Mouse (Mus musculus) thymus, postnatal 25 days (tissue): ENCODE results near the gene Cryba4.

ENCODE experiments used
- DNase-seq: peaks from one replicate; pipeline ENCODE4 v3.0.0; 2022

Gene Cryba4

GRCm38 (mm10) chr5:112285548-112286085 lies 33.3 kb upstream of the Cryba4 start:
- peak; percentile 71 for DNase-seq

GRCm38 (mm10) chr5:112284203-112284582 lies 31.9 kb upstream of the Cryba4 start:
- no peak for DNase-seq

- no peak for DNase-seq
These were observed 31.4 kb upstream of the Cryba4 start for GRCm38 (mm10) chr5:112283543-112284202.

GRCm38 (mm10) chr5:112282780-112283482 lies 30.6 kb upstream of the Cryba4 start:
- DNase-seq: no peak

DNA sequence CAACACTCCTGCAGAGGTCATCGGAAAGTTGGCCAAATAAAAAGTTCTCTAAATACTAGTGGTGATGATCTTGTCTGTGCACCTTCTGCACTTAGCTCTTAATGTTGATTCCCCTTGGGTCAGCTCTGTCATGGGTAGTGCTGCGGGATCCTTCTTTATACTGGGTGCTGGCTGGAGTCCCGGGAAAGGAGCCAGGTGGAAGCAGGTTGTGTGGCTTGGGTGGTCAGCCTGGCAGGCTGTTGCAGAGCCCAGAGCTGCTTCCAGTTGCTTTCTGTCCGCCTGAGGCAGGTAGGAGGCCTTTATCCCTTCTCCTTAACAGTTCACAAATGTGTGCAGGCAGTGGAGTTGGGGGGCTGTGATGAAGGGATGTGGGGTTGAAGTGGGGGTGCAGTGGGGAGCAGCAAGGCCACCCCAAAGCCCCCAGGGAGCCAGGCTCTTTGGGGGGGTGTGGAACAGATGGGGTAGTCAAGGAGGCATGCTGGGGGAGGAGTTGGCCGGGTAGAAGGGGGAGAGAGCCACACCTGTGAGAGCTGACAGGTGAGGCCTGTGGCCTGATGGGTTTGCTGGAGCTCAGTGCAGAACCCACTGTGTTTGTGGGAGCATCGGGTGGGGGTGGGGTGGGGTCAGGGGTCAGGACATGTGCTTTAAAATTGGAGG lies 29.9 kb upstream of the Cryba4 start:
- DNase-seq: no peak

DNA sequence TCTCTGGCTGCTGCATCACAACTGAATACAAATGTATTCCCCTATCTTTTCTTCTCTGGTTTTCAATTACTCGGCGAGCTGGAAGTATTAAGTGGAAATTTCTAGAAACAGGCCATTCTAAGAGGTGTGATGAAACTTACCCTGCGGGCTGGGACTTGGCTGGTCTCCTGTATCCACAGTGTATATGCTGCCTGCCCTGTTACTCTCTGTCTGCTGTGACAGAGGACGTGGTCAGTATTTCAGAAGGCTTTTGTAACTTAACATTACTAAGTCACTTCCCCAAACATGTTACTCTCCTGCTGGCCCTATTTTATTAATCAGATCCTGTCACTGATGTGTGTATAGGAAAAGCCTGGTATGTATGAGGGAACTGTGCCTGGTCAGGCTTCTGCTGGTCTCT lies 29.4 kb upstream of the Cryba4 start:
- DNase-seq: no peak

- DNase-seq: no peak
These were observed 28.7 kb upstream of the Cryba4 start for GRCm38 (mm10) chr5:112280863-112281660.

- no peak for DNase-seq
These were observed 27.8 kb upstream of the Cryba4 start for GRCm38 (mm10) chr5:112280151-112280550.

GRCm38 (mm10) chr5:112279181-112280021 lies 27.1 kb upstream of the Cryba4 start:
- DNase-seq: no peak

DNA sequence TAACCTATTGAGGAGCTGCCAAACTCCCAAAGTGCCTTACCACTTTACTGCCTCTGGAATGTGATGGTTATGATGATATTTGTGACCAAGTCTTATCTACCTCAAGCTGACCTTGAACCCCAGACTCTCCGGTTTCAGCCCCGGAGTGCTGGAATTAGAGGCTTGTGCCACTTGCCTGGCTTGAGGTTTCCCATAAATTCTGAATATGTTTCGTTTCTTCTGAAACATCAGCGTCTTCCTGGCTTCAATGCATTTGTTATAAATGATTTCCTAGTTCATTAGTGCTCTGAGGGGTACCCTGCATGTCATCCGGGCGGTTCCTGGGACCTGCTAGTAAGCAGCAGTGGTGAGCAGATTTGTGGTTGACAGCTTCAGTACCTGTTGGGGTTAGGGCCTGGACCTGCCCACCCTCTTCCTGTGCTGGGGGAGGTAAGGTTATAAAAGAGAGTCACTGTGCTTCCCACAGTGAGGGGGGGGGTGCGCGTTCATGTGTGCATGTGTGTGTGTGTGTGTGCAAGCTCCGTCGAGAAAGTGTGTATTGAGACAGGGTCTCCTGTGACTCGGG lies 25.7 kb upstream of the Cryba4 start:
- no peak for DNase-seq

DNA sequence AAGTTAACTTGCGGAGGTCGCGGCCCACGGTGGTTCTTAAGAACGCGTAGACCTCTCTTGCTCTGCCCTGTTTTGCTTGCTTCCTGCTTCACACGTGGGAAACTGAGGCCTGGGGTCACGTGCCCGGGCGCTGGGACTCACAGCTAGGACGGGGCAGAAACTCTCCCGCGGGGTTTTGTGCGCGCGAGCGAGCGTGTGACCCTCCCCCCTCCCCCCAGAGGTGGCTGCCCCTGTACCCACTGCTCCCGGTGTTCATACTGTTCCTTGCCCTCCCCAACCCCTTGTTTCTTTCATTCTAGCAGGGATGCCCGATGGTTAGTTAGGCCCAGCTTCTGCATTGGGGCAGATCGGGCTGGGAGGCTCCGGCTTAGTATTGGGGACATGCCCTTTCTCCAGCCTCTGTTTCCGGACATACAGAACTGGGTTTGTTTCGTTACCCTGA lies 24.6 kb upstream of the Cryba4 start:
- DNase-seq: no peak

DNA sequence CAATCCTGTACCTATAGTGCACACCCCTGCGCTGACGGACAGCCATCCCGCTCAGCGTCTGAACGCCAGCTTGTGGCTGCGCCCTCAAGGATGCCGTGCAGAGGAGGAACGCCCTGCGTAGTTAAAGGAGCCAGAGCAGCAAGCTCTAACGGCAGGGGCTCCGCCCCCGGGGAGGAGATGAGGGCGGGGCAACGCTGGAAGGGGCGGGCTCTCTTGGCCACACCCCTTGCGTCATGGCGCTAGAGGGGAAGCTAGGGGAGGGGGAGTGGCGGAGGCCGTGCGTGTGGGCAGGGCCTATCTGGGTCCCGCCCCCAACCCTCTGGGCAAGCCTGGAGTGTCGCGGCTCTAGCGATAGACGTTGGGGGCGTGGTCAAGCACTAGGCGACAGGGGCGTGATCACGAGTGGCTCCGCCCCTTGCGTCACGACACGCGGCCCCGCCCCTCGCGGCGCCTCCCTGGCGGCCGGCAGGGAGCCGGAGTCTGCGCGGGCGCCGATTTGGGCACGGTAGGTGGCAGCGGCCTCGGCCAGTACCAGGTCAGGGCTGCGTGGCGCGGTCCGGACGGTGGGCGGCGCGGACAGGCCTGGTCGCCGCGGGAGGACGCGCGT lies 24.1 kb upstream of the Cryba4 start, which contains the start of gene Tpst2:
Gene Tpst2, plus strand, starts transcription at position 425 of the 607 bp plus-strand sequence.
- peak; percentile 100 for DNase-seq

GRCm38 (mm10) chr5:112275021-112275804 lies 22.9 kb upstream of the Cryba4 start:
- no peak for DNase-seq

DNA sequence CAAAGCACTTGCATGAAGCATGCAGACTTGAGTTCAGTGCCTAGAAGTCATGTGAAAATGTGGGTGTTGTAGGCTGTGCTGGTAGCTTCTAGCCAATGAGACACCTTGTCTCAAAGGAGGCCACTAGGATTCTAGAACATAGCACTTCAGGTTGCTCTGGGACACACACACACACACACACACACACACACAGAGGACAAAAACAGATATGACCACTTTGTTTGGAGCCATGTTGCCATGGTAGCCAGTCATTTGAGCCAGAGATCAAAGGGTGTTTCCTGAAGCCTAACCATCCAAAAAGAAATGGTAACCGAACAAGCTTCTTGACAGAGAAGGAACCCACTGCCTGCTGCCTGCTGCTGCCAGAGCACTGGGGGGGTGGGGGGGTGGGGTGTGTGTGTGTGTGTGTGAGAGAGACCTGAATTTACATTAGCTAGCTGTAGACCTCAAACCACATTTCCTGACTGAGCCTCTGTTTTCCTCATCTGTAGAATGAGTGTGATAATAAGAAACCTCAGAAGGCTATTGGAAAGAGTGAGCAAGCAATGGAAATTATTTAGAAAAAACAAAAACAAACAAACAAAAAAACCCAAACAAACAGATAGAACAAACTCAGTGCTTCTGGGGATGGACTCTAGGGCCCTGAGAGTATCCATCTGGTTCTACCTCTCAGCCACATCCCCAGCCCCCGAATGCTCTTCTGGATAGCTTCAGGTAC lies 21.6 kb upstream of the Cryba4 start:
- DNase-seq: no peak

DNA sequence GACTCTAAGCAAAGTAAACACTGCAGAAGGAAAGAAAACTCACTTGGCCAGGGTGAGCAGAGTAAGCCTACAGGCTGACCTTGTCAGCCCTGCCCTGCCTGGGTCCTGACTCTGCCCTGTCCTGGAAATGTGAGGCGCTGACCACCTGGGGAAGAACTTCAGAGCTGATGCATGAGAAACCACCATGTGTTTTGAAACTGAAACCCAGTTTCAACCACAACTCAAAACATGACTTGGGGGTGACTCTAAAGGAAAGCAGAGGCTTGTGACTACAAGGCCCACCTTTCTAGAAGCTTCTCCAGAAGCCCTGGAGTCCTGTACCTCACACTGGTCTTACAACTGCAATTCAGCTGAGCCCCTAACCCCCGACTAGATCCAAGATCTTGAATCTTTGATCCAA lies 20.6 kb upstream of the Cryba4 start:
- no peak for DNase-seq

DNA sequence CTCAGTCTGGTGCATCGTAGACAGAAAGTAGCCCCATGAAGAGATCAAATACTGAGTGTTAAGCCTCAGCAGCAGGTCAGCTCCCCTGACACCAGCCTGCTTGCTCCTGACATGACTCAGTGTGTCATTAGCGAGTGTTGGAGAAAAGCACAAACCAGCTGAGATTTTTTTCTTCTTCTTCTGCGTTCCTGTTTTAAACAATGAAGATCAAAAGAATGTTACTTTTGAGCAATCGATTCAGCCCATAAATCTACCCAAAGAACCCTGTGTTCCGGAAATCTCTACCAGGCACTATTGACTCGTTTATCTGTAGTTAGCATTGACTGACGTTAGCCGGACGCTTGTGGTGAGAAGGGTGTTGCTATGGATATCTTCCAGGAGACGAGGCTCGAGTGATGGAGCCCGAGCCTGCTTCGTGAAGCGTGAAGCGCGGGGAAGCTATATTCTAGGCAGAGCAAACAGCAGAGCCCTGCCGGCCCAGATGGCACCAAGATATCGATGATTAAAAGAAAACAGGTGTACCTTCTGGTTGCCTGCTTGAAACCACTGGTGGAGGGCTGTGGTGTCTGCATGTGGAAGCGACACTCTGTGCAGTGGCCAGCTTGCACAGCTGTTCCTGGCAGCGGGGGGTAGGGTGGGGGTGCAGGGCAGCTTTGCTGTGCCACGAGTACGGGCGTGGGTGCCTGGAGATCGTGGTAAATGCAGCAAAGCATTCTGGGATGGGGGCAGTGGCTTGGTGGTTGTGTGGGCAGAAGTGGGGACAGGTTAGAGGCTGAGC lies 18.6 kb upstream of the Cryba4 start:
- DNase-seq: peak; percentile 64

- no peak for DNase-seq
These were observed 13.9 kb upstream of the Cryba4 start for GRCm38 (mm10) chr5:112266011-112266777.

GRCm38 (mm10) chr5:112265515-112265914 lies 13.2 kb upstream of the Cryba4 start:
- no peak for DNase-seq
